Mouse (Mus musculus) spleen, postnatal 10 days (tissue): Measurements from ENCODE around the gene Zfp964.
A peak's percentile ranks its signal among the peaks of the same experiment; 100 is the strongest.
"Not testable (repeated sequence)": the region's sequence is repeated elsewhere in the genome, so short reads cannot be mapped to it uniquely, and the experiment has no call there.

Source experiments
- DNase-seq, 2 experiments: peaks; one replicate each; pipeline ENCODE4 v3.0.0; 2021 to 2022; ENCODE audit warnings: low spot score in 2 of 2

Gene Zfp964

GRCm38 (mm10) chr8:69654358-69654981 is at the start of gene Zfp964:
Gene Zfp964 (plus strand): TSS chr8:69654479.
- DNase-seq, result peak; percentile 49 to 75

- peak in 1 of 2 experiments; percentile 35 for DNase-seq
Observed at GRCm38 (mm10) chr8:69614687-69615086, 39.6 kb upstream of the Zfp964 start.

GRCm38 (mm10) chr8:69618078-69618477 is 36.2 kb upstream of the Zfp964 start:
- DNase-seq, result no peak

GRCm38 (mm10) chr8:69625095-69625789 is 29.0 kb upstream of the Zfp964 start, which contains the start of gene Zfp868:
Gene Zfp868 (minus strand): TSS chr8:69625548.
- DNase-seq, result peak; percentile 98 to 99

- no peak for DNase-seq
Observed at GRCm38 (mm10) chr8:69653808-69654357, 396 bp upstream of the Zfp964 start.

- no peak for DNase-seq
Observed at GRCm38 (mm10) chr8:69661294-69661693, 7.0 kb downstream of the Zfp964 start.

- DNase-seq, result not testable (repeated sequence)
Observed at GRCm38 (mm10) chr8:69665051-69665450, 10.8 kb downstream of the Zfp964 start.

- no peak for DNase-seq
Observed at GRCm38 (mm10) chr8:69701810-69702209, 47.5 kb downstream of the Zfp964 start.

- not testable (repeated sequence) for DNase-seq
Observed at GRCm38 (mm10) chr8:69710624-69711023, 56.3 kb downstream of the Zfp964 start, which contains the start of gene Zfp869. Gene Zfp869 (minus strand): TSS chr8:69710724.

GRCm38 (mm10) chr8:69713516-69713915 is 59.2 kb downstream of the Zfp964 start:
- no peak for DNase-seq

- DNase-seq, result no peak
Observed at GRCm38 (mm10) chr8:69715366-69715765, 61.1 kb downstream of the Zfp964 start.
